Comparison of ENCODE assay signal across 8 mouse cellular contexts in the genomic region with DNA sequence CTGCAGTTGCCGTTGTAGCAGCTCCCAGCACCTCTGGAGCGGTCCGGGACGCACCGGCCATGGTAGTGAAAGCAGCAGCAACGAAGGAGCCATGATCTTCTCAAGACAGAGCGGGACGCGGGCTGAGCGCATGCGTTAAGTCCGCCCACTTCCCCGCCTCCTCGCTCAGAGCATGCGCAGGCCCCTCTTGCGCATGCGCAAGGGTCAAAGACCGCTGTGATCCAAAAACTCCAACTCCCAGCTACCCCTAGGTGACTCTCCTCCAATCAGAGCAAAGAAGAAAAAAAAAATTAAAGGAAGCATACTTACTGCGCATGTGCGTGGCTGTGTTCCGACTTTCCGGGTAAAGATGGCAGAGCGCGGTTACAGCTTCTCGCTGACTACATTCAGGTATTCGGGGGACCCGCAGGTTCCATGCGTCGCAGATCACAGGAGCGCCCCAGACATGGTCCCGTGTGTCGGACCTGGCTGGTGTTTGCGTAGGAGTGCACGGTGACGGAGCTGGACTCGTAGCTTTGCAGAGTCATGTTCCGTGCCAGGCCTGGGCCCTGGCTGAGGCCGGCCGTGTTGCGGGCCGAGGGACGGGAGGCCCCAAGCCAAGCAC. TPM values are rescaled to one million over a fixed set of nuclear protein-coding genes. Genes with fewer than 3 reads are reported as not detected.
A peak's percentile ranks its signal among the peaks of the same experiment; 100 is the strongest.
DNase-seq lines count a peak whose midpoint lies in the region; ATAC-seq lines count a peak whose summit lies in the region.

A gene (minus strand): TSS at position 240 of the 604 bp plus-strand sequence.
A gene (plus strand): TSS at position 315 of the 604 bp plus-strand sequence.

- H3K4me3 ChIP-seq in hindbrain, embryonic 11.5 days (ENCODE audit: low read depth, low read length) = peak within 1 kb of the TSS; percentile 90

- peak within 1 kb of the TSS; percentile 87 for H3K9ac ChIP-seq in hindbrain, embryonic 11.5 days (ENCODE audit: low read depth, low read length)

- no peaks in the 10 kb centered on the region for H3K9me3 ChIP-seq in hindbrain, embryonic 11.5 days (ENCODE audit: control insufficient read depth, low read length)

- H3K4me1 ChIP-seq in hindbrain, embryonic 11.5 days (replicated peaks; ENCODE audit: control insufficient read depth, insufficient read depth, low read length) = no peaks in the 10 kb centered on the region

- no peak within 1 kb of the TSS for H3K27ac ChIP-seq in hindbrain, embryonic 11.5 days (ENCODE audit: low read depth, low read length)

- H3K4me2 ChIP-seq in hindbrain, embryonic 11.5 days (replicated peaks; ENCODE audit: low read depth, low read length) = peak within 1 kb of the TSS; percentile 55

- no peaks in the 10 kb centered on the region for H3K27me3 ChIP-seq in hindbrain, embryonic 11.5 days (ENCODE audit: control insufficient read depth, insufficient read depth, low read length)

- ATAC-seq in hindbrain, embryonic 11.5 days (ENCODE audit: low FRiP score) = peak; percentile 98

- DNase-seq in Muller cell, postnatal 12 days (ENCODE audit: inconsistent ontology term) = peak; percentile 97
- peak; percentile 99 for DNase-seq in cerebellum, adult 9-11 months
- DNase-seq in frontal cortex, adult 2 months (ENCODE audit: extremely low spot score in 1 of 2, low spot score in 1 of 2) = peak; percentile 97
- peak; percentile 99 for DNase-seq in hindbrain, embryonic 11.5 days (ENCODE audit: low spot score)
- DNase-seq in layer of hippocampus, postnatal 10 days (ENCODE audit: low spot score in 2 of 2) = peak; percentile 96 to 97
- DNase-seq in lung, postnatal 10 days = peak; percentile 98
- DNase-seq in ovary, postnatal 36 days (ENCODE audit: low spot score) = peak; percentile 97
- peak; percentile 98 for DNase-seq in thymus, postnatal 25 days

- 0% methylated on average over 42 of the region's 42 CpGs for WGBS in hindbrain, embryonic 11.5 days

- no peaks in the 10 kb centered on the region for H3K36me3 ChIP-seq in hindbrain, embryonic 11.5 days (ENCODE audit: control insufficient read depth, insufficient read depth, low read length)

RNA-seq across cellular contexts. Expression of the first gene that starts in this region (rescaled TPM):
- 32.8 and 33.1 TPM in 2 replicates for polyA plus RNA-seq in frontal cortex, adult 2 months (2012; rRNA removed)
- 120 and 133 TPM in 2 replicates for polyA plus RNA-seq in hindbrain, embryonic 11.5 days (2014; fragmentation: Nextera tagmentation; extraction: Ambion mirVana)
- total RNA-seq in layer of hippocampus, postnatal 10 days (2021) = 10 to 100 TPM; 29.6 to 33.2 TPM

RNA-seq across cellular contexts. Expression of the second gene that starts in this region (rescaled TPM):
- polyA plus RNA-seq in frontal cortex, adult 2 months (2012; rRNA removed) = 67.7 and 68.3 TPM in 2 replicates
- polyA plus RNA-seq in hindbrain, embryonic 11.5 days (2014; fragmentation: Nextera tagmentation; extraction: Ambion mirVana) = 214 and 235 TPM in 2 replicates
- 10 to 100 TPM; 69.1 to 73.5 TPM for total RNA-seq in layer of hippocampus, postnatal 10 days (2021)
